Mouse (Mus musculus) gastrocnemius, adult 2 months (tissue): ENCODE results near the gene Gm37240. TPM values are rescaled to one million over a fixed set of nuclear protein-coding genes. Genes with fewer than 3 reads are reported as not detected.

Experiments
- DNase-seq: peaks from one replicate; pipeline ENCODE4 v3.0.0; 2022
- H3K27ac ChIP-seq: fragments of 200-600 bp; 2 replicates; pipeline ENCODE4 v1.8.1; 2022; ENCODE audit warnings: mild to moderate bottlenecking
- H3K4me3 ChIP-seq: fragments of 200-600 bp; 2 replicates; pipeline ENCODE4 v1.8.1; 2022; ENCODE audit warnings: mild to moderate bottlenecking, moderate library complexity
- CTCF ChIP-seq: fragments of 200-600 bp; IDR thresholded peaks from 2 replicates; pipeline ENCODE4 v1.8.1; 2022; ENCODE audit warnings: antibody characterized with exemption, mild to moderate bottlenecking, moderate library complexity
- intact Hi-C: fragments of 180-260 bp; cut with DNase I; formaldehyde crosslinking; loops from one replicate; pipeline ENCODE4 v1.15.1; 2025
- total RNA-seq, 2 experiments: library from RNA; stranded (reverse); gene quantifications; 2 replicates each; pipeline ENCODE4 v1.2.3; 2021

Gm37240 gene
- total RNA-seq, 2 experiments from 2014 or later, result 34.5 to 37.4 TPM

DNA sequence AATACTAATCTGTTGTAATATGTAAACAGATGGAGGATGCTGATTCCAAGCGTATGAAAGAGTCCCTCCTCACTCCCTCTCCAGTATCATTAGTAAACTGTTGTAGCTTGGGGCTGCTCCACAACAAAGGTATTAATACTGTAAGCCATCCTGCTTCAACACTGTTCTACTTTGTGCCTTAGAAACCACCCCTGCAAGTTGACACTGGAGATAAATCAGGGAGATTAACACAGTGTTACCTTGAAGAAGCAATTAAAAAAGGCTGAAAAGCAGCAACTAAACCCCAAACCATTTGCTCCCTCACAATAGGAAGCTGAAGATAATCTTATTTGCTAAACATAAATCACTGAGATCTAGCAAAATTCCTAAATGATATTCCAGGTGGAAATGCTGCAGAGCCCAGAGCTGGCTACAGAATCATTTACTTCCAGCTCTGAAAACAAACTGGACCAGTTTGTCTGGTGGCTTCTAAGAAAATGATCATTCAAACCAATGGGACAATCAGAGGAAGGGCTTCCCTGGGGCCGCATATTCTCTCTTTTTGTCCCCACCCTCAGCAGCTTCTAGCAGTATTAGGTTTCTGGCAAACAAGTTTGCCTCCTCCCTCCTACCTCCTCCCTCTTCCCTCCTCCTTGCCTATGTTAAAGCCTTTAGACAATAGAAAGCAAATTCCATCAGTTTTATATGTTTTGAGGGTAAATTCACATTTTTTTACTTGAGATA lies 45.7 kb downstream of the Gm37240 start:
- TF ChIP-seq CTCF, result no peak
- peak overlapping the region; percentile 6; the same call in 1 of the 2 replicates for H3K27ac ChIP-seq
- no peak overlapping the region for H3K4me3 ChIP-seq
- no peak for DNase-seq
- intact Hi-C loops, result no loop called here

- H3K4me3 ChIP-seq, result no peak overlapping the region
- no peak for DNase-seq
- intact Hi-C loops, result no loop called here
- peak overlapping the region; percentile 74 for H3K27ac ChIP-seq
- peak; percentile 42; the same call in 1 of the 2 replicates for TF ChIP-seq CTCF
Observed at GRCm38 (mm10) chr3:85833627-85834026, 53.7 kb downstream of the Gm37240 start.

- H3K4me3 ChIP-seq, result no peak overlapping the region
- intact Hi-C loops, result no loop called here
Observed at GRCm38 (mm10) chr3:85832490-85833155, 54.7 kb downstream of the Gm37240 start.

GRCm38 (mm10) chr3:85831785-85832184 lies 55.5 kb downstream of the Gm37240 start:
- DNase-seq, result no peak
- no peak for TF ChIP-seq CTCF
- peak overlapping the region; percentile 74; the same call in 1 of the 2 replicates for H3K27ac ChIP-seq
- no peak overlapping the region for H3K4me3 ChIP-seq
- intact Hi-C loops, result no loop called here

More at GRCm38 (mm10) chr3:85832490-85833155, 54.7 kb downstream of the Gm37240 start:
- no peak for TF ChIP-seq CTCF
- H3K27ac ChIP-seq, result peak overlapping the region; percentile 74
- DNase-seq, result no peak

DNA sequence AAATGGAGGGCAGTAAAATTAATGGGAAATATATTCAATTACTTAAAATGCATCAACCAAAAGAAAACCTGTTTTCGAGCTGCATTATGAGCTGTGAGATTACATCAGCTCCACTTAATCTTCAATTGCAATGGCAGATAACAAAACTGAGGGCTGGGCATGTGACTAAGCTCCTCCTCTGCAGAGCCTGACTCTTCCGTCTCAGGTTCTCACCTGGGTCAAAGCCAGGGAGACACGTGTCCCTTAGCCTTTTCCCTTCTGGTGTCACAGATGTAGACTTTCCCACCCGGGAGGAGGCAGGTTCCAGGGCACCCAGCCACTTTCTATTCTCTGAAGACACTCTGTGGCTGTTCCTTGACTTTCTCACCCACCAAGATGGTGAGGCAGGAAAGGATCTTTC lies 58.3 kb downstream of the Gm37240 start:
- Histone ChIP-seq H3K27ac (peak overlapping the region; percentile 69), H3K4me3 (no peak overlapping the region)
- intact Hi-C loops, result no loop called here
- peak; percentile 77 for DNase-seq
- TF ChIP-seq CTCF, result no peak

DNA sequence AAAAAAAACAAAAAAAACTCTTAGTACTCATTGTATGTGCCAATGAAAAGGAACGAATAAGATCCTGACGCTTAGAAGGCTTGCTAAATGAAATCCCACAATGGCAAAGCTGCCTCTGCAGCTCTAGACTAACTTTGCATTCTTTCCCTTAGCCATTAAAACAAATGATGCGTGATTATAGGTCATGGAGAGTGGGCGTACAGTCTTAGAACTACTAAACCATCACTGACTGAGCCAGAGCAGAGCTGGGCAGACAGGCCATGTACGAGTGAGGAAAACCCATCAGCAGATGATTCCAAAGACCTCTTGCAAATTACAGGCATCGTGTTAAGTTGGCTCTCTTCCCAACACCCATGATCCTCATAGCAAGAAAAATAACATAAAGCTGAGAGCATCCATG lies 59.5 kb downstream of the Gm37240 start:
- DNase-seq, result no peak
- intact Hi-C loops, result no loop called here
- Histone ChIP-seq H3K4me3 (no peak overlapping the region), H3K27ac (0 out of 2 replicates have a peak overlapping the region, but pooled peaks have one; percentile 31)
- TF ChIP-seq CTCF, result no peak

GRCm38 (mm10) chr3:85827283-85827682 lies 60.0 kb downstream of the Gm37240 start:
- Histone ChIP-seq H3K27ac (0 out of 2 replicates have a peak overlapping the region, but pooled peaks have one; percentile 31), H3K4me3 (no peak overlapping the region)
- no peak for DNase-seq
- intact Hi-C loops, result no loop called here
- TF ChIP-seq CTCF, result no peak

GRCm38 (mm10) chr3:85820839-85821548 lies 66.3 kb downstream of the Gm37240 start:
- no peak overlapping the region for H3K4me3 ChIP-seq
- intact Hi-C loops, result no loop called here
- DNase-seq, result no peak
- no peak for TF ChIP-seq CTCF
- no peak overlapping the region for H3K27ac ChIP-seq

DNA sequence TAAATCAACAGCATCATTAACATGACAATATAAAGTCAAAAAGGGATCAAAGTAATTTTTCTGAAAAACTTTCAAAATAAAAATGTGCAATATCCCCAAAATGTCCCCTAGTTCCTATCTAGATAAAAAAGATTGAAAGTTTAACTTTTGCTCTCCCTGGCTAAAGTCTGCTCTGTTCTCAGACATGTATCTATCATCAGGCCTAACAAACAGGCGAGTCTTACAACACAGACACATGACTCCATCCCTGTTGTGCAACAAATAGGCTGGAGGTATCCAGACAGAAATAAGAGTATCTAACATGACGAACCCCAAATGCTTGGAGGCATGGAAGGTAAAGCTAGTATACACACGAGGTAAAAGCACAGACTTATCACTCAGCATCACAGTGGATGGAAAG lies 68.0 kb downstream of the Gm37240 start:
- no peak for DNase-seq
- TF ChIP-seq CTCF, result no peak
- H3K4me3 ChIP-seq, result no peak overlapping the region
- H3K27ac ChIP-seq, result peak overlapping the region; percentile 7; the same call in 1 of the 2 replicates
- intact Hi-C loops, result no loop called here

- intact Hi-C loops, result no loop called here
- TF ChIP-seq CTCF, result no peak
- DNase-seq, result no peak
Observed at GRCm38 (mm10) chr3:85817191-85817590, 70.1 kb downstream of the Gm37240 start, which contains the start of gene Fam160a1. TSS of gene Fam160a1 (minus strand) at chr3:85817291.

DNA sequence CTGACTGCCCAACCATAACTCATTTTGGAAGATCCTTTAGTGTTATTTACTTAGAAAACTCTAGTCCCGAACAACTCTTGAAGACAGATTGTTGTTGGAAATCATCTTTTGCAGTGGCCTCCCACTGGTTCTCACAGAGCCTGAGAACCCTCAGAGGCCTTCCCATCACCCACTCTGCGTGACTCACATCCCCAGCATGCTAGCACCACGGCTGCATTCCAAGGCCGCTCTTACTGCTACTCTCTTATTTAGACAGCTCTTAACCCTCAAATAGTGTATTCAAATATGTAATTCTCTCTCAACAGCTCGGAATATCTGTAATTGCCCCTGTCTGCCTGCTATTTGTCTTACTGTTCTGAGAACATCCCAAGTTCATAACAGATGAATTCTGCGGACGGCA lies 73.1 kb downstream of the Gm37240 start:
- intact Hi-C loops, result no loop called here
- TF ChIP-seq CTCF, result no peak
- DNase-seq, result peak; percentile 43
- Histone ChIP-seq H3K4me3 (no peak overlapping the region), H3K27ac (peak overlapping the region; percentile 74; the same call in 1 of the 2 replicates)

More at GRCm38 (mm10) chr3:85817191-85817590, 70.1 kb downstream of the Gm37240 start, which contains the start of gene Fam160a1:
- no peak within 1 kb of the TSS for H3K27ac ChIP-seq
- no peak within 1 kb of the TSS for H3K4me3 ChIP-seq

DNA sequence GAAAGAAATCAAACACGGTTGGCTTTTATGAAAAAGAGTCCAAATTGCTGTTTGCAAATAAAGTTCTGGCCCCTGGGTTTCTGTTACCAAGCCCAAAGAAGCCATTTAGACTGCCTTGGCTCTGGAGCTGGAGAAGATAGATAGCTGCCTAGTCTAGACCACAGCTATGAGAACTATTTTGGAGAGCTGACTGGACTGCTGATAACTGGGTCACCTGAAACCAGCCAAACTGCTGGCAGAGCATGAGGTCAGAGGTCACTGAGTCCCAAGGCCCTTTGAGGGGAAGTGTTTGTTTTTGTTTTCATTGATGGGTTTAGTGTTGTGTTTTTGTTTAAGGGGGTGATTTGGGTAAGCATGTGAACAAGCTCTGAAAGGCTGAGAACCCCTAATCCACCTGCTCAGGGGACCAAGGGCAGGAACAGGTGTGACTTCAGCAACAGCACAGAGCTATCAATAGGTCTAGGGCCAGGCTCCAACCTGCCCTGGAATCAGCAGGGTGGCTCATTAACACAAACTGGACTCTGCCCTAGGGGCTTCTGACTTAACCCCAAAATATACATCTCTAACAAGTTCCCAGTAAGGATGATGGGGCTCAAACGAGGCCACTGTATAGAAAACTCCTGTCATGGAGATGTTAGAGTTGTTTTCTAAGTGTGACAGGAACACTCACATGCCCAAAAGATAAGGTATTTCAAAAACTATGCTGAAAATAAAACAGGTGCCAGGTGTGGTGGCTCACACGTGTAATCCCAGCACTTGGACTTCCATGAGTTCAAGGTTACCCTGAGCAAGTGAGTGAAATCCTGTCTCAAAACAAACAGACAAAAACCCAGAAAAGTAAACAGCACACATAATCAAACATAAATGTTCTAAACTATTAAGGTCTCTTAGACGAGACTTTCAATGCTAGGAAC lies 74.0 kb downstream of the Gm37240 start:
- no peak for TF ChIP-seq CTCF
- peak overlapping the region; percentile 74 for H3K27ac ChIP-seq
- no peak for DNase-seq
- intact Hi-C loops, result no loop called here
- H3K4me3 ChIP-seq, result no peak overlapping the region
